Mouse (Mus musculus) kidney, postnatal 0 days (tissue): ENCODE data around the gene Fcgr4. TPM values are rescaled to one million over a fixed set of nuclear protein-coding genes. Genes with fewer than 3 reads are reported as not detected.

Source experiments
- ATAC-seq: fragments of 200-750 bp; cut with Nextera tagmentation; replicated peaks from 2 replicates; pipeline ENCODE4 v1.8.0; 2017; ENCODE audit warnings: low read depth, moderate number of reproducible peaks, moderate TSS enrichment, moderate library complexity; ENCODE audit not compliant: low FRiP score
- DNase-seq: peaks from one replicate; pipeline ENCODE4 v3.0.0-alpha.2; 2016; ENCODE audit warnings: low spot score
- H3K27ac ChIP-seq: fragments of 300-500 bp; sonication (generic); 2 replicates; pipeline ENCODE4 v1.5.1; 2014; ENCODE audit warnings: mild to moderate bottlenecking
- H3K27me3 ChIP-seq: fragments of 300-500 bp; sonication (generic); 2 replicates; pipeline ENCODE4 v1.6.1; 2014; ENCODE audit warnings: low read length, mixed read lengths; ENCODE audit not compliant: insufficient read depth
- H3K36me3 ChIP-seq: fragments of 300-500 bp; sonication (generic); 2 replicates; pipeline ENCODE4 v1.6.1; 2014; ENCODE audit warnings: low read length, mixed read lengths; ENCODE audit not compliant: insufficient read depth
- H3K4me1 ChIP-seq: fragments of 300-500 bp; sonication (generic); replicated peaks from 2 replicates; pipeline ENCODE4 v1.6.1; 2014; ENCODE audit warnings: antibody characterized with exemption, low read length, mixed read lengths; ENCODE audit not compliant: insufficient read depth
- H3K4me2 ChIP-seq: fragments of 300-500 bp; sonication (generic); 2 replicates; pipeline ENCODE4 v1.6.1; 2014; ENCODE audit warnings: mild to moderate bottlenecking, low read length, moderate library complexity, mixed read lengths
- H3K4me3 ChIP-seq: fragments of 300-500 bp; sonication (generic); replicated peaks from 2 replicates; pipeline ENCODE4 v1.5.1; 2014; ENCODE audit warnings: low read depth, low read length
- H3K9ac ChIP-seq: fragments of 300-500 bp; sonication (generic); 2 replicates; pipeline ENCODE4 v1.6.1; 2014; ENCODE audit warnings: low read depth, low read length
- H3K9me3 ChIP-seq: fragments of 300-500 bp; sonication (generic); replicated peaks from 2 replicates; pipeline ENCODE4 v1.6.1; 2016; ENCODE audit warnings: low read length, inconsistent platforms, mixed read lengths
- CTCF ChIP-seq: IDR thresholded peaks from 2 replicates; pipeline ENCODE4 v1.5.1; 2016; ENCODE audit warnings: antibody characterized with exemption, low read depth, mild to moderate bottlenecking, moderate library complexity
- WGBS: fragments of 180-500 bp; shearing (Covaris S2); extraction: QIAGEN DNeasy Blood & Tissue Kit; methylation state at CpG from one replicate; pipeline ENCODE4 v1.1.7; 2014; 5-methylcytosine and 5-hydroxymethylcytosine counted together
- polyA plus RNA-seq: library from polyadenylated mRNA; unstranded; fragments of >200 nt; fragmentation: Nextera tagmentation; extraction: Ambion mirVana; gene quantifications from 2 replicates; pipeline ENCODE4 v1.2.1, GENCODE M21; 2015

Gene Fcgr4
- polyA plus RNA-seq, 1 experiment from 2014 or later = 2.3 TPM

- ATAC-seq = no peak
- Histone ChIP-seq H3K9me3 (no peaks in the 10 kb centered on the region), H3K36me3 (no peaks in the 10 kb centered on the region), H3K4me3 (peak overlapping the region; percentile 54), H3K27me3 (no peaks in the 10 kb centered on the region), H3K4me1 (no peaks in the 10 kb centered on the region), H3K27ac (peak overlapping the region; percentile 65; the same call in 1 of the 2 replicates), H3K9ac (no peak overlapping the region), H3K4me2 (peak overlapping the region; percentile 46; the same call in 1 of the 2 replicates)
- TF ChIP-seq CTCF = peak; percentile 42; the same call in 1 of the 2 replicates
- 76% methylated on average over 3 of the region's 3 CpGs for WGBS
- no peak for DNase-seq
These were observed 25.0 kb downstream of the Fcgr4 start for GRCm38 (mm10) chr1:171043594-171044153.

- Histone ChIP-seq H3K4me3 (peak overlapping the region; percentile 54), H3K4me2 (peak overlapping the region; percentile 46), H3K36me3 (no peaks in the 10 kb centered on the region), H3K4me1 (no peaks in the 10 kb centered on the region), H3K9ac (peak overlapping the region; percentile 41), H3K27ac (peak overlapping the region; percentile 65), H3K9me3 (no peaks in the 10 kb centered on the region), H3K27me3 (no peaks in the 10 kb centered on the region)
- DNase-seq = peak; percentile 94
- no peak for TF ChIP-seq CTCF
- peak; percentile 93 for ATAC-seq
- WGBS = under 1% methylated on average over 33 of the region's 33 CpGs
These were observed 25.8 kb downstream of the Fcgr4 start for GRCm38 (mm10) chr1:171044365-171045078.

- ATAC-seq (0 out of 2 replicates have a peak, but pooled peaks have one; percentile 5), DNase-seq (no peak)
- H3K27ac ChIP-seq = no peak overlapping the region
- peak overlapping the region; percentile 54 for H3K4me3 ChIP-seq
- peak overlapping the region; percentile 46 for H3K4me2 ChIP-seq
- no peaks in the 10 kb centered on the region for H3K4me1 ChIP-seq
- H3K27me3 ChIP-seq = no peaks in the 10 kb centered on the region
- no peak for TF ChIP-seq CTCF
- H3K9me3 ChIP-seq = no peaks in the 10 kb centered on the region
- WGBS = 7% methylated on average over 14 of the region's 14 CpGs
- H3K36me3 ChIP-seq = no peaks in the 10 kb centered on the region
- H3K9ac ChIP-seq = 0 out of 2 replicates have a peak overlapping the region, but pooled peaks have one; percentile 15
These were observed 26.4 kb downstream of the Fcgr4 start for GRCm38 (mm10) chr1:171045079-171045465.

GRCm38 (mm10) chr1:171046501-171046900 lies 27.8 kb downstream of the Fcgr4 start:
- no peak for TF ChIP-seq CTCF
- DNase-seq (no peak), ATAC-seq (no peak)
- Histone ChIP-seq H3K27ac (no peak overlapping the region), H3K27me3 (no peaks in the 10 kb centered on the region), H3K4me3 (no peak overlapping the region), H3K4me2 (no peak overlapping the region), H3K4me1 (no peaks in the 10 kb centered on the region), H3K36me3 (no peaks in the 10 kb centered on the region), H3K9me3 (no peaks in the 10 kb centered on the region), H3K9ac (no peak overlapping the region)
- WGBS = 75% methylated on average over 3 of the region's 3 CpGs

- Histone ChIP-seq H3K4me3 (no peak overlapping the region), H3K27ac (no peak overlapping the region), H3K4me2 (no peak overlapping the region; the same call in 1 of the 2 replicates), H3K9me3 (no peaks in the 10 kb centered on the region), H3K36me3 (no peaks in the 10 kb centered on the region), H3K9ac (no peak overlapping the region), H3K27me3 (no peaks in the 10 kb centered on the region), H3K4me1 (no peaks in the 10 kb centered on the region)
- no peak for TF ChIP-seq CTCF
- ATAC-seq = no peak
- DNase-seq = no peak
- 61% methylated on average over 10 of the region's 10 CpGs for WGBS
These were observed 30.5 kb downstream of the Fcgr4 start for GRCm38 (mm10) chr1:171049263-171049662.

- Histone ChIP-seq H3K9me3 (no peaks in the 10 kb centered on the region), H3K9ac (no peak overlapping the region), H3K27ac (no peak overlapping the region), H3K4me2 (no peak overlapping the region), H3K27me3 (no peaks in the 10 kb centered on the region), H3K36me3 (no peaks in the 10 kb centered on the region), H3K4me1 (no peaks in the 10 kb centered on the region), H3K4me3 (no peak overlapping the region)
- DNase-seq (no peak), ATAC-seq (no peak)
- TF ChIP-seq CTCF = no peak
- WGBS = 63% methylated on average over 7 of the region's 7 CpGs
These were observed 32.1 kb downstream of the Fcgr4 start for GRCm38 (mm10) chr1:171050774-171051173.
